Mouse (Mus musculus) left cerebral cortex, postnatal 25 days (tissue): ENCODE measurements at regions not wholly inside any gene's neighbourhood (a gene's known extent, or its start where the extent isn't known, plus 50 kb on each side); places are given as distances from the start of the nearest gene placed in this dataset.

Source experiments
- DNase-seq, 2 experiments: peaks; one replicate each; pipeline ENCODE4 v3.0.0; 2022; ENCODE audit warnings: low spot score in 2 of 2, mixed read lengths in 1 of 2
- intact Hi-C: fragments of 180-260 bp; cut with DNase I; formaldehyde crosslinking; loops from one replicate; pipeline ENCODE4 v1.15.1; 2025

DNA sequence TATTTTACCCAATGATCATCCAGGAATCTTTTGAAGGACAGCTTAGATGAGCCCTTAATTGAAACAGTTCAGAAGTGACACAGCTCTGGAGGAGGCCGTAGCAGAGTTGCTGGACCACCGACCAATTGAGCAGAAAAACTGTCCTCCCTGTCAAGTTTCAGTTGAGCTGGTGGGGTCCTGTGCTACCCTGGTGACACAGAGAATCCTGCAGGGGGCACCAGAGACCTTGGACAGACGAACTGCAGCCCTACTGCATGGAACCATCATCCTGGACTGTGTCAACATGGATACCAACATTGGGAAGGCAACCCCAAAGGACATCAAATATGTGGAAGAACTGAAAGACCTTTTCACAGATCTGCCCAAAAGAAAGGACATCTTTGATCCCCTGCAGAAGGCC is 2524.1 kb upstream of the Gm6569 start:
- DNase-seq, result no peak

DNA sequence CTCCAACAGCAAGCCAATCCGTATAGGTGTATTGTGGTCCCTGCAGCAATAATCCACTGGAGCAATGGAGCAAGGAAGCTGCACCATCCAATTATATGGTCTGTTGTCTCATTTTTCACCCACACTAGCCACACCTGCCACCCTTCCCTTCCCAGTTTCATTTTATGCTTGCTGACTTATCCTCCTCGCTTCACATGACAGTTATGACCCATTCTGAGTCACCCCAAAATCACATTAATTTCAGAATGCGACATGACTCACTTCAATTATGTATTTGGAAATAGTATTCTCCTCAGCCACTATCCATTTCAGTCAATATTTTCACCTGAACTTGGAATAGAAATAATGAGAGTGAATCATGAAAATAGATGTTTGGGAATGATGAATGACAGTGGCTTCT is 2507.8 kb upstream of the Gm6569 start:
- intact Hi-C loops, result no loop called here
- DNase-seq, result no peak

More for the DNA sequence above, 2524.1 kb upstream of the Gm6569 start:
- intact Hi-C loops, result no loop called here

DNA sequence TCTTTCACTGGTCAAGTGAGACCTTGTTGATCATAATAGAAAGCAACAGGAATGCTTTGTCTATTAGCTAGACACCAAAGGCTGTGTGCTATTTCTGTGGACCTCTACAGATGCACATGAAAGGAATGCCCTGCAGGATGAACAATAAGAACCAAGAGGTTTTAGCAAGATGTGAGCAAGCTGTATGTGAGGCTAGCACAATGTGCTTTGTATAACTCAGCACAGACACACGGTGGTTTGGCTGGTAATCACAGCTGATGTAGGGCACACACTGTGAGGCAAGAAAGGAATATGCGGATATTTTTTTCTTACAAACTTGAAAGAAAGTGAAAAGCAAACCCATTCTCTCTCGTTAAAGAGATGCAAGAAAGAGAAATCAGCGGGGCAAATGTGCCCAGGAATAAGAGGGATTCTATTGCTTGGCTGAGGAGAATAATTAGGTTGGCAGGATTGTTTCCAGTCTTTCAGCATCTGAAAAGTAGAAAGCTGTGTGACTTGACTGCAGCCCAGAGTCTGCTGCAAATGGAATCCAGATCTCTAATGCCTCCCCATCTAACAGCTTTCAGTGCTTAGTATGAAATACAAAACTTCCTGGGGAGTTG is 2476.1 kb upstream of the Gm6569 start:
- intact Hi-C loops, result no loop called here
- peak in 1 of 2 experiments; percentile 7 for DNase-seq

DNA sequence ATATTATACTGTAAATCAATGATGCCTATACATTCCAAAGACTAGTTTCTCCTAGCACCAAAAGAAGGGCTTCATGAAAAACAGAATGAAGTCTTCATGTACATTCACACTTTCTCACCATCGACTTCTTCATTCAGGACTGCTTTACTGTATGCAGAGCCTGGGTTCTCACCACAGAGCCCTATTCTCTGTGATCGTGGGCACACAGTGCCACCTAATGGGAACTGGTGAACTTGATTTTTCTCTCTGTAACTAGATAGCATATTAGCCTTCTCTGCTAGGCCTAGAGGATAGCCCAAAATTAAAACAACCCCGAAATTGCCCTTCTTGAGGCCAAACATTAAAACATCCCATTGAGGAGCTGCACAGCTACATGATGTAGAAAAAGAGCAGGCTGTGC is 2458.6 kb upstream of the Gm6569 start:
- peak; percentile 60 to 76 for DNase-seq
- intact Hi-C loops, result loop anchor here (5.0 to 10.0 kb wide), 2 partner anchors 133 to 451 kb away; no protein-coding TSS in a partner anchor
